Mouse (Mus musculus) lung, adult 2 months (tissue): ENCODE measurements around the gene Rnf208. TPM values are rescaled to one million over a fixed set of nuclear protein-coding genes. Genes with fewer than 3 reads are reported as not detected.

Source experiments
- DNase-seq: peaks from one replicate; pipeline ENCODE4 v3.0.0; 2022
- H3K4me1 ChIP-seq: fragments of 200-500 bp; 2 replicates; pipeline ENCODE4 v1.6.1; 2011; ENCODE audit warnings: low read length; ENCODE audit not compliant: control insufficient read depth, insufficient read depth
- H3K4me3 ChIP-seq: fragments of 200-500 bp; replicated peaks from 2 replicates; pipeline ENCODE3; 2011; ENCODE audit warnings: low read depth, mild to moderate bottlenecking, control low read depth, low read length; ENCODE audit errors: extremely low read depth
- CTCF ChIP-seq: fragments of 200-500 bp; IDR thresholded peaks from 2 replicates; pipeline ENCODE4 v1.5.1; 2011; ENCODE audit warnings: mild to moderate bottlenecking, low read length, control low read depth; ENCODE audit not compliant: insufficient read depth
- POLR2A ChIP-seq: fragments of 200-500 bp; IDR thresholded peaks from 2 replicates; pipeline ENCODE4 v1.6.1; 2011; ENCODE audit warnings: low read depth, mild to moderate bottlenecking, control low read depth, low read length, borderline replicate concordance; ENCODE audit errors: extremely low read depth
- WGBS: fragments of 180-500 bp; shearing (Covaris S2); methylation state at CpG from one replicate; pipeline ENCODE4 v1.1.7; 2018; 5-methylcytosine and 5-hydroxymethylcytosine counted together
- polyA plus RNA-seq: library from polyadenylated mRNA; depleted of rRNA; stranded (reverse); fragments of >200 nt; gene quantifications from 2 replicates; pipeline ENCODE4 v1.2.3, GENCODE M21; 2012; rRNA removed

Rnf208 gene
- polyA plus RNA-seq, 1 experiment, result 28.6 TPM

- DNase-seq, result no peak
- no peak overlapping the region for H3K4me3 ChIP-seq
- TF ChIP-seq CTCF (no peak), POLR2A (no peak)
- WGBS, result 71% methylated on average over 9 of the region's 9 CpGs
- H3K4me1 ChIP-seq, result peaks cover 6% of the 10 kb centered on the region; the same call in 1 of the 2 replicates
Measured at GRCm38 (mm10) chr2:25293706-25294105, 51.7 kb downstream of the Rnf208 start.

Other genes with a start within 250 kb of the Rnf208 start
- 124 and 135 TPM in 2 replicates for gene Nsmf, start 187.9 kb upstream of the Rnf208 start, polyA plus RNA-seq
- 2.0 and 2.6 TPM in 2 replicates for gene Entpd8, start 162.0 kb upstream of the Rnf208 start, polyA plus RNA-seq
- gene Noxa1, start 147.1 kb upstream of the Rnf208 start, polyA plus RNA-seq, result 2.1 and 2.4 TPM in 2 replicates
- gene Nrarp, start 61.5 kb upstream of the Rnf208 start, polyA plus RNA-seq, result 46.0 and 69.2 TPM in 2 replicates
- 52.8 and 54.9 TPM in 2 replicates for gene Tor4a, start 45.4 kb upstream of the Rnf208 start, polyA plus RNA-seq
- 58.0 and 94.5 TPM in 2 replicates for gene Nelfb, start 30.8 kb upstream of the Rnf208 start, polyA plus RNA-seq
- not detected in 2 replicates for gene Stpg3, start 27.6 kb upstream of the Rnf208 start, polyA plus RNA-seq
- gene Fam166a, start 23.5 kb upstream of the Rnf208 start, polyA plus RNA-seq, result 0.17 TPM in 1 of 2 replicates, not detected in the other
- gene Tubb4b, start 17.6 kb upstream of the Rnf208 start, polyA plus RNA-seq, result 490 and 623 TPM in 2 replicates
- gene Slc34a3, start 7.9 kb upstream of the Rnf208 start, polyA plus RNA-seq, result not detected in 2 replicates
- 0.76 TPM in 1 of 2 replicates, not detected in the other for gene Rnf224, start 5.5 kb upstream of the Rnf208 start, polyA plus RNA-seq
- 120 TPM in 1 of 2 replicates, not detected in the other for gene Cysrt1, start 197 bp downstream of the Rnf208 start, polyA plus RNA-seq
- 15.0 and 20.9 TPM in 2 replicates for gene AL732309.1, start 4.6 kb downstream of the Rnf208 start, polyA plus RNA-seq
- gene Tmem203, start 13.2 kb downstream of the Rnf208 start, polyA plus RNA-seq, result 53.5 and 54.5 TPM in 2 replicates
- 17.4 and 24.3 TPM in 2 replicates for gene Tprn, start 20.4 kb downstream of the Rnf208 start, polyA plus RNA-seq
- 41.6 and 49.5 TPM in 2 replicates for gene Ssna1, start 30.2 kb downstream of the Rnf208 start, polyA plus RNA-seq
- gene Anapc2, start 30.2 kb downstream of the Rnf208 start, polyA plus RNA-seq, result 82.1 and 133 TPM in 2 replicates
- 0.40 TPM in 1 of 2 replicates, not detected in the other for gene Tmem210, start 45.9 kb downstream of the Rnf208 start, polyA plus RNA-seq
- gene Lrrc26, start 47.7 kb downstream of the Rnf208 start, polyA plus RNA-seq, result 52.8 and 59.6 TPM in 2 replicates
- gene Grin1, start 76.9 kb downstream of the Rnf208 start, polyA plus RNA-seq, result 0.46 and 0.52 TPM in 2 replicates
- 14.4 and 18.1 TPM in 2 replicates for gene Man1b1, start 90.1 kb downstream of the Rnf208 start, polyA plus RNA-seq
- gene Dpp7, start 114.1 kb downstream of the Rnf208 start, polyA plus RNA-seq, result 33.6 and 36.4 TPM in 2 replicates
- 59.5 and 65.3 TPM in 2 replicates for gene Uap1l1, start 123.4 kb downstream of the Rnf208 start, polyA plus RNA-seq
- gene Sapcd2, start 130.1 kb downstream of the Rnf208 start, polyA plus RNA-seq, result 5.5 and 6.3 TPM in 2 replicates
- 18.4 and 18.6 TPM in 2 replicates for gene Entpd2, start 153.6 kb downstream of the Rnf208 start, polyA plus RNA-seq
- gene Npdc1, start 157.1 kb downstream of the Rnf208 start, polyA plus RNA-seq, result 166 and 185 TPM in 2 replicates
- 2.1 and 3.0 TPM in 2 replicates for gene Fut7, start 181.0 kb downstream of the Rnf208 start, polyA plus RNA-seq
- 52.4 and 61.5 TPM in 2 replicates for gene Abca2, start 186.4 kb downstream of the Rnf208 start, polyA plus RNA-seq
- 1,602 and 1,847 TPM in 2 replicates for gene Clic3, start 214.6 kb downstream of the Rnf208 start, polyA plus RNA-seq
- 74.6 and 76.0 TPM in 2 replicates for gene Paxx, start 218.8 kb downstream of the Rnf208 start, polyA plus RNA-seq
- 0.62 and 0.80 TPM in 2 replicates for gene Ptgds, start 227.8 kb downstream of the Rnf208 start, polyA plus RNA-seq